Mouse (Mus musculus): ENCODE results near the gene Slc12a9. TPM values are rescaled to one million over a fixed set of nuclear protein-coding genes. Genes with fewer than 3 reads are reported as not detected.

Slc12a9 gene
- total and polyA plus RNA-seq, 3 experiments: 3.1 to 8.1 (median 5.3) TPM

DNA sequence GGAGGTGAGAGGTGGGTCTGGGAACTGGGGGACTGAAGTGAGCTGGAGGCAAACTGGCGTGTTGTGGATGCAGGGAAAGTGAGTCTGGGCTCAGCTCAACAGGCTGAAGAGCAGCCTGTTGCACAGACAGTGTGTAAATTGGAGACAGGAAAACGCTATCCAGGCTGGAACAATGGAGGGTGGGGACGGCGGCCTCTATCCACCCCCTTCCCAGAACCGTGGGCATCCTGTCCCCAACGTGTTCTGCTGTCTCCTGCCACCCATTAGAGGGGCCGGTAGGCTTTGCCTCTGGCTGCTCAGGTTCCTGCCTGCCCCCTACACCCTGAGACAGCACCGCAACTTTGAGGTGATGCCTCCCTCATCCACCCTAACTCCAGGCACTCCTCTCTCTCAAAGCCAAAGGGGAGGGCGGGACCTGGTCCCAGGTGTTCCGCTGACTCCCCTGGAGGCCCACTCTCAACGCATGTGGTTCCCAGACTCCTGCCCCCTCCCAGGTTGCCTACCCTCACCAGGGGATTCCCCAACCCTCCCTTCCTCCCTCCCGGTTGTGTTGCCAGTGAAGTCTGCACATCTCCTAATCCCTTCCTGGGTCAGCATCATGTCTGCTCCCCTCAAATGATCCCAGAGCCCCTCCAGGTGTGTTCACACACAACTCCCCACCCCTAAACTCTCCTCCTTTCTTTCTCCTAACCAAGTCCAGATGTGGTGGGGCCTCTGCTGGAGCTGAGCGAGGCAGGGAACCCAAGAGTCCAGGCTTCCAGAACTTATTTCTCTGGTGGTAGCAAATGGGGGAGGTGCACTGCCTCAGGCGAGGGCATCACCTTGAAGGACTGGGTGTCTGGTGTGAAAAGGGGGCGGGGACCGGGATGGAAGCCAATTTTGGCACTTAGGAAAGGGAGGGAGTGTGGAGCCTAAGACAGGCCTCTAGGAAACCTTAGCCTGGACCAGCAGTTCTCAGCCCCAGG lies 18.9 kb upstream of the Slc12a9 start:
- Histone ChIP-seq H3K27me3 (ENCODE audit: insufficient read depth, low read length) (peaks cover 64% of the 10 kb centered on the region), H3K36me3 (replicated peaks) (no peaks in the 10 kb centered on the region), H3K4me1 (ENCODE audit: insufficient read depth, low read depth, low read length) (no peaks in the 10 kb centered on the region; the same call in none of the 2 replicates), H3K4me3 (ENCODE audit: low read depth, low read length) (no peak overlapping the region), H3K9me3 (replicated peaks) (no peaks in the 10 kb centered on the region)
- no peak for TF ChIP-seq CTCF (IDR thresholded peaks at IDR 0.05; ENCODE audit: low read depth, low read length)
- no peak for ATAC-seq (ENCODE audit: extremely low read depth, insufficient number of reproducible peaks, low FRiP score, poor library complexity, severe bottlenecking)
- no peak for DNase-seq (ENCODE audit: low spot score)

DNA sequence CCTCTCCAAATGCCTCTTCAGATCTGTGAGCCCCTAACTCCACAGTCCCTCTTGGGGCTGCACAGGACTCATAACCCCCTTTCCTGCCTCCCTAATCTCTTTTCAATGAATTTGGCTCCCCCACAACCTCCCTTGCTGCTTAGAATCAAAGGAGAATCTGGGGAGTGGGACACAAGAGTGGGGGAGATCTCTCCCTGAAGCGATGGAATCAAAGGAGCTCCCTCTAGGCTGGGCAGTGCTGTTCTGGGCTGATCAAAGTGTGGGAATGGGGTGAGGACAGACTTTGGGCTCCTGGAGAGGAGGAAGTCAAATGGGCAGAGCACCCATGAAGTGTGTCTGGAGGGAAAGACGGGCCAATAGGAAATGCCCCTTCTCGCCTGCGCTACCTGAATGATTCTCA lies 18.0 kb upstream of the Slc12a9 start:
- no peaks in the 10 kb centered on the region for H3K36me3 ChIP-seq (replicated peaks)
- H3K27me3 ChIP-seq (ENCODE audit: insufficient read depth, low read length): peaks cover 67% of the 10 kb centered on the region
- no peaks in the 10 kb centered on the region for H3K9me3 ChIP-seq (replicated peaks)
- no peak overlapping the region for H3K4me3 ChIP-seq (ENCODE audit: low read depth, low read length)
- no peak for TF ChIP-seq TAL1 (conservative IDR thresholded peaks at IDR 0.05; ENCODE audit: low read depth, low read length)
- TF ChIP-seq CTCF (IDR thresholded peaks at IDR 0.05; ENCODE audit: low read depth, low read length): no peak
- TF ChIP-seq GATA2 (IDR thresholded peaks at IDR 0.05; ENCODE audit: borderline replicate concordance, low read depth, low read length): no peak
- no peak for TF ChIP-seq POLR2AphosphoS5 (IDR thresholded peaks at IDR 0.05; ENCODE audit: insufficient replicate concordance, low read depth, low read length)
- no peak for TF ChIP-seq GATA1 (IDR thresholded peaks at IDR 0.05; ENCODE audit: borderline replicate concordance, low read length)
- no peaks in the 10 kb centered on the region; the same call in none of the 2 replicates for H3K4me1 ChIP-seq (ENCODE audit: insufficient read depth, low read depth, low read length)
- ATAC-seq (ENCODE audit: extremely low read depth, insufficient number of reproducible peaks, low FRiP score, poor library complexity, severe bottlenecking): no peak
- no peak for DNase-seq (ENCODE audit: low spot score)

DNA sequence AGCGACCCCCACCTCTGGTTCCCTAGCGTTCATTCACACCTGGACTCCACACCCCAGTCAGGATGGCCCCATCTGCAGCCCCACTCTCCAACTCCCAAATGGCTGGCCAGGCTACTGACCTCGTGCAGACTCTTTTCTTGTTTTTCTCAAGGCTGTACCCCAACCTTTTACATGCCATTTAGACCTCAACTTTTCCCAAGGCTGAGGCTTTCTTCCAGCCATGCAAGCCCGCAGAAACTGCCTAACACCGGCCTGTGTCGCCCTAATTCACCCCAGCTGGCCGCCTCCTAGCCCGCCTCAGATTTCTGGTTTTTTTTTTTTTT lies 17.6 kb upstream of the Slc12a9 start:
- H3K36me3 ChIP-seq (replicated peaks): no peaks in the 10 kb centered on the region
- H3K4me1 ChIP-seq (ENCODE audit: insufficient read depth, low read depth, low read length): peaks cover 1% of the 10 kb centered on the region
- no peaks in the 10 kb centered on the region for H3K9me3 ChIP-seq (replicated peaks)
- DNase-seq (ENCODE audit: low spot score) (no peak), ATAC-seq (ENCODE audit: extremely low read depth, insufficient number of reproducible peaks, low FRiP score, poor library complexity, severe bottlenecking) (no peak)
- TF ChIP-seq POLR2AphosphoS5 (IDR thresholded peaks at IDR 0.05; ENCODE audit: insufficient replicate concordance, low read depth, low read length) (no peak), GATA2 (IDR thresholded peaks at IDR 0.05; ENCODE audit: borderline replicate concordance, low read depth, low read length) (no peak), CTCF (IDR thresholded peaks at IDR 0.05; ENCODE audit: low read depth, low read length) (no peak), TAL1 (conservative IDR thresholded peaks at IDR 0.05; ENCODE audit: low read depth, low read length) (no peak), GATA1 (IDR thresholded peaks at IDR 0.05; ENCODE audit: borderline replicate concordance, low read length) (no peak)
- peaks cover 67% of the 10 kb centered on the region for H3K27me3 ChIP-seq (ENCODE audit: insufficient read depth, low read length)
- no peak overlapping the region for H3K4me3 ChIP-seq (ENCODE audit: low read depth, low read length)

DNA sequence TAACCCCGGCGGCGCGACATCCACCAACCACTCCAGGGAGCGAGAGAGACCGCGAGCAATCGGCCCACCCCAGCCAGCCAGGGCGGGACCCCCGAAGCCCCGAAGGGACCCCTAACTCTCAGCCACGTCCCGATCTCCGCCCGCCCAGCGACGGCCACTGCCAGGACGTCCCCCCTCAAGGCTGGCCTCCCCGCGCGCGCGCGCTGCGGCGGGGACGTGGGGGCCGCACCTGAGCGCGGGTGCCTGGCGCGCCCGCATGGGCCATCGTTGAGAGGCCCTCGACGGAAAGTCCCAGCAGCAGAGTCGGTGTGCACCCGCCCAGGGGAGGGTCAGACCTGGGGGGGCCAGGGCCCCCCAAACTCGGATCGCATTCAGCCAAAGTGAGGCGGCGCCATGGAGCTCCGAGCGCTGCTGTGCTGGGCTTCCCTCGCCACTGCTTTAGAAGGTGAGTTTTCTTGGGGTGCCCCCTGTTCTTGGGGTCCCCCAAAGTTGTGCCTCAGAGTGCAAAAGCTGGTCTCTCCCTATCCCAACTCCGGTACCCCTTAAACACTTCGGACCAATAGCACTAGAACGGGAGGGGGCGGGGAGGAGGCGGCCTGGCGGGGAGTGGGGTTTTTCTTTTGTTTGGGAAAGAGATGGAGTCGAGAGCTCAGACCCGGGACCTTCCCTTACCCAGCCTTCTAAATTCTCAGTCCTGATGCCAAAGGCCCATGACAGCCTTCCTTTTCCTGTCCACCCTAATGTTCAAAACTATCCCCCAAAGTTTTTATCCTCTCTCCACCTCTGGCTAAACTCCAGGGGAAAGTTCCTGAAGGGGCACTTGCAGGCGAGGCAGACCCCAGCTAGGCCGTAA lies 17.0 kb upstream of the Slc12a9 start:
- peaks cover 67% of the 10 kb centered on the region for H3K27me3 ChIP-seq (ENCODE audit: insufficient read depth, low read length)
- DNase-seq (ENCODE audit: low spot score) (no peak), ATAC-seq (ENCODE audit: extremely low read depth, insufficient number of reproducible peaks, low FRiP score, poor library complexity, severe bottlenecking) (no peak)
- TF ChIP-seq CTCF (IDR thresholded peaks at IDR 0.05; ENCODE audit: low read depth, low read length) (no peak), POLR2AphosphoS5 (IDR thresholded peaks at IDR 0.05; ENCODE audit: insufficient replicate concordance, low read depth, low read length) (no peak), GATA2 (IDR thresholded peaks at IDR 0.05; ENCODE audit: borderline replicate concordance, low read depth, low read length) (no peak), TAL1 (conservative IDR thresholded peaks at IDR 0.05; ENCODE audit: low read depth, low read length) (no peak), GATA1 (IDR thresholded peaks at IDR 0.05; ENCODE audit: borderline replicate concordance, low read length) (no peak)
- peak overlapping the region; percentile 20; the same call in 1 of the 2 replicates for H3K4me3 ChIP-seq (ENCODE audit: low read depth, low read length)
- no peaks in the 10 kb centered on the region for H3K9me3 ChIP-seq (replicated peaks)
- peaks cover 4% of the 10 kb centered on the region for H3K4me1 ChIP-seq (ENCODE audit: insufficient read depth, low read depth, low read length)
- no peaks in the 10 kb centered on the region for H3K36me3 ChIP-seq (replicated peaks)

DNA sequence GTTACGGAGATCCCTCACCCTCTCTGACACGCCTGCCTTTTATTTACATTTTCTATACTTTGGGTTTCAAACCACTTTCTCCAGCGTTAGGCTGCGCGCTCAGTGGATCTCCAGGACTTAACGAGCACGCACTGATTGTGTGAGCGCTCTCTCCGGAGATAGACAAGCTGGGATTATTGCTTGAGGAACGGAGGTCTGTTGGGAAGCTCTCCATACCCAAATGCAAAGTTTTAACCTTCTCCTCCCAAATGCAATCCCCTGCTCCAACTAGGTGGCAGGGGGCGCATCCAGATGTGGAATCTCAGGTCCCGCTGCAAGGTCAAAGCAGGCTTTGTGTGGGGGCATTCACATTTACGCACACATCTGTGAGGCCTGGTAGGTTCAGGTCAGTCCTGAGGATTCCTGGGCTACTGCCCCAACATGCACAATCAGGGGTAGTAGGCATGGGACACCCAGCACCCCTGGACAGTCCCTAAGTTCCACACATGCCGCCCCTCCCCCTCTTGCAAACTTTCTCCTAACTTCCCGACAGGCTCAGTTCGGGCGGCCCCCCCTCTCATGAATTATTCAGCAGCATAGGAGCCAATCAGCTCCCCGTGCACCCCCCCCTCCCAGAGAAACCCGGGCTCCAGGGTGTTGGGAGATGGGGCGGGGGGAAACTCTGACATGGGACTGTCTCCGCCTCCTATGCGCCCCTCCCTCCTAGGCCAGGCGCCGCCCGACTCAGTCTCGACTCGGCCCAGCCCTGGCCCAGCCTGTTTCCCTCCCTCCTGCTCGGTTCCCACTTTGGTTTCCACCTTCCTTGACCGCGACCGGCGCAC lies 16.2 kb upstream of the Slc12a9 start, which contains the start of gene Ephb4:
Gene Ephb4, plus strand, starts transcription at position 726 of the 821 bp plus-strand sequence.
- ATAC-seq (ENCODE audit: extremely low read depth, insufficient number of reproducible peaks, low FRiP score, poor library complexity, severe bottlenecking) (no peak), DNase-seq (ENCODE audit: low spot score) (no peak)
- Histone ChIP-seq H3K27me3 (ENCODE audit: insufficient read depth, low read length) (peaks cover 71% of the 10 kb centered on the region), H3K4me3 (ENCODE audit: low read depth, low read length) (peak within 1 kb of the TSS; percentile 20; the same call in 1 of the 2 replicates), H3K9me3 (replicated peaks) (no peaks in the 10 kb centered on the region), H3K4me1 (ENCODE audit: insufficient read depth, low read depth, low read length) (peaks cover 4% of the 10 kb centered on the region), H3K36me3 (replicated peaks) (no peaks in the 10 kb centered on the region)
- TF ChIP-seq TAL1 (conservative IDR thresholded peaks at IDR 0.05; ENCODE audit: low read depth, low read length) (no peak), GATA1 (IDR thresholded peaks at IDR 0.05; ENCODE audit: borderline replicate concordance, low read length) (no peak), GATA2 (IDR thresholded peaks at IDR 0.05; ENCODE audit: borderline replicate concordance, low read depth, low read length) (no peak), CTCF (IDR thresholded peaks at IDR 0.05; ENCODE audit: low read depth, low read length) (no peak), POLR2AphosphoS5 (IDR thresholded peaks at IDR 0.05; ENCODE audit: insufficient replicate concordance, low read depth, low read length) (no peak)

All from G1E (cell line).